Mouse (Mus musculus) heart, adult 2 months (tissue): ENCODE measurements around the gene Mad2l2. TPM values are rescaled to one million over a fixed set of nuclear protein-coding genes. Genes with fewer than 3 reads are reported as not detected.
A peak's percentile ranks its signal among the peaks of the same experiment; 100 is the strongest.

Experiments used
- DNase-seq, 2 experiments: peaks; one replicate each; pipeline ENCODE4 v3.0.0; 2021
- H3K27ac ChIP-seq: fragments of 200-600 bp; 2 replicates; pipeline ENCODE4 v1.8.1; 2022
- H3K27me3 ChIP-seq: fragments of 200-500 bp; 2 replicates; pipeline ENCODE4 v1.6.1; 2012; ENCODE audit warnings: mild to moderate bottlenecking, low read length, inconsistent platforms, mixed read lengths; ENCODE audit not compliant: control insufficient read depth, insufficient read depth
- H3K36me3 ChIP-seq: fragments of 200-500 bp; 2 replicates; pipeline ENCODE4 v1.6.1; 2012; ENCODE audit warnings: low read length, inconsistent platforms; ENCODE audit not compliant: control insufficient read depth, insufficient read depth
- H3K4me1 ChIP-seq: fragments of 200-500 bp; 2 replicates; pipeline ENCODE4 v1.6.1; 2011; ENCODE audit warnings: low read length; ENCODE audit not compliant: control insufficient read depth, insufficient read depth
- H3K4me3 ChIP-seq: fragments of 200-600 bp; 2 replicates; pipeline ENCODE4 v1.8.1; 2022
- H3K79me2 ChIP-seq: fragments of 200-500 bp; replicated peaks from 2 replicates; pipeline ENCODE4 v1.6.1; 2012; ENCODE audit warnings: mild to moderate bottlenecking, inconsistent platforms, low read length, moderate library complexity, mixed read lengths; ENCODE audit not compliant: control insufficient read depth, insufficient read depth
- H3K9ac ChIP-seq: fragments of 200-500 bp; 2 replicates; pipeline ENCODE4 v1.6.1; 2012; ENCODE audit warnings: low read depth, mild to moderate bottlenecking, control low read depth, inconsistent platforms, low read length, mixed read lengths
- CTCF ChIP-seq: fragments of 200-600 bp; IDR thresholded peaks from 2 replicates; pipeline ENCODE4 v1.8.1; 2022; ENCODE audit warnings: antibody characterized with exemption, mild to moderate bottlenecking, moderate library complexity
- EP300 ChIP-seq: fragments of 200-500 bp; IDR thresholded peaks from 2 replicates; pipeline ENCODE4 v1.6.1; 2011; ENCODE audit warnings: low read depth, low read length, control low read depth; ENCODE audit not compliant: insufficient read depth
- POLR2A ChIP-seq: fragments of 200-500 bp; IDR thresholded peaks from 2 replicates; pipeline ENCODE4 v1.6.1; 2011; ENCODE audit warnings: mild to moderate bottlenecking, low read depth, low read length, control low read depth; ENCODE audit not compliant: insufficient read depth
- WGBS: fragments of 180-500 bp; shearing (Covaris S2); methylation state at CpG from one replicate; pipeline ENCODE4 v1.1.7; 2018; 5-methylcytosine and 5-hydroxymethylcytosine counted together
- intact Hi-C: fragments of 180-260 bp; cut with DNase I; formaldehyde crosslinking; loops from one replicate; pipeline ENCODE4 v1.15.1; 2025
- polyA plus RNA-seq: library from polyadenylated mRNA; depleted of rRNA; stranded (reverse); fragments of >200 nt; gene quantifications from 2 replicates; pipeline ENCODE4 v1.2.3, GENCODE M21; 2012
- total RNA-seq, 2 experiments: library from RNA; stranded (reverse); gene quantifications; 2 replicates each; pipeline ENCODE4 v1.2.3; 2021

Mad2l2 gene
- total and polyA plus RNA-seq, 3 experiments: 11.0 to 21.9 (median 13.8) TPM

DNA sequence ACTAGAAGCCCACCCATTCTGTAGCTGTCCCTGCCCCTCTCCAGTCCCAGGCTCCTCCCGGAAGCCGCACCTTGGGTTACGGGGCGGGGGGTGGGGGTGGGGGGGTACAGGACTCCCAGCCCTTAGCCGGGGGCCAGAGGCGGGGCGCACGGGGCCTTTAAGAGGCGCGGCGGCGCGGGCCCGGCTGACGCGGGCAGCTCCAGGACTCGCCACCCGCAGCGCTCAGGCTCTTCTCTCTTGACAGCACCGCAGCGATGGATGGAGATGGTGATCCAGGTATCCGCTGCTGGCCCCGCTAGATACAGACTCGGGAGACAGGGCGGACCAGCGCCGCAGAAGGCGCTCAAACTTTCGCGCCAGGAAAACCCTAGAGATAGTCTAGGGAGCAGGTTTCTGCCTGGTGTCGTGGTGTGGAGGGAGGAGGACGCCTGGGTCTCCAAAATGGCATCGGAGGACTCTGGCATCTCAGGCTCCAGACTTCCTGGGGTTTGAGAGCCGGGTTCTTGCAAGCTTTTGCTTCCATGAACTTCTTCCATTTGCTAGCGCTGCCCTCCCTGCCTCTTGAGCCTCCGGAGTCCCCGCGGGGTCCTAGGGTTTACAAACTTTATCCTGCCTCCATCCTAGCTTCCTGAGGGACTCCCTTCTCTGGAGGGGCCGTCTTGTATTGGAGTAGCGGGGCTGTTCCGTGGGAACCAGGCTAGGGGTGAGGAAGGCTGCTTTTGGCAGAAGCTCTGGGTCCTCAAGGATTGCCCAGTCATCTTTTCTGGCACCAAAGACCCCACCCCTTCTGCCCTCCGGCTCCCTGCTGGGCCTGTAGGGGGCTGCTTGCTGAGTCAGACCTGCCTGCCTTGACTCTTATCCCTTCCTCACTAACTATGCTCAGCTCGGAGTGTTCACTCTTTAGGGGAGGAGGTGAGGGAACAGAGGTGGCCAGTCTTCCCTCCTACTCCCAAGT is 30.5 kb downstream of the Mad2l2 start, which contains the start of the genes Fbxo44 and Fbxo2:
TSS of gene Fbxo44 (minus strand) at position 47 of the 955 bp plus-strand sequence.
TSS of gene Fbxo2 (plus strand) at position 186 of the 955 bp plus-strand sequence.
- Histone ChIP-seq H3K4me3 (peak within 1 kb of the TSS; percentile 67), H3K27ac (peak within 1 kb of the TSS; percentile 64), H3K27me3 (peaks cover 6% of the 10 kb centered on the region; the same call in 1 of the 2 replicates), H3K79me2 (no peaks in the 10 kb centered on the region), H3K4me1 (peaks cover 1% of the 10 kb centered on the region; the same call in 1 of the 2 replicates), H3K9ac (peak within 1 kb of the TSS; percentile 94), H3K36me3 (no peaks in the 10 kb centered on the region)
- intact Hi-C loops: no loop called here
- DNase-seq: peak in 1 of 2 experiments; percentile 33
- 2% methylated on average over 43 of the region's 43 CpGs for WGBS
- TF ChIP-seq CTCF (no peak), POLR2A (no peak), EP300 (no peak)

DNA sequence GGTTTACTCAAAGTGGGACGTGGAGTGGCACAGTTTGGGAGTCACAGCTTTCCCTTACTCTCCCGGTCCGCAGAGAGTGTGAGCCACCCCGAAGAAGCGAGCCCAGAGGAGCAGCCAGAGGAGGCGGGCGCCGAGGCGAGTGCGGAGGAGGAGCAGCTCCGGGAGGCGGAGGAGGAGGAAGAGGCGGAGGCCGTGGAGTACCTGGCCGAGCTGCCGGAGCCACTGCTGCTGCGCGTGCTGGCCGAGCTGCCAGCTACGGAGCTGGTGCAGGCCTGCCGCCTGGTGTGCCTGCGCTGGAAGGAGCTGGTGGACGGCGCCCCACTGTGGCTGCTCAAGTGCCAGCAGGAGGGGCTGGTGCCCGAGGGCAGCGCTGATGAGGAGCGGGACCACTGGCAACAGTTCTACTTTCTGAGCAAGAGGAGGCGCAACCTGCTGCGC is 33.8 kb downstream of the Mad2l2 start:
- WGBS: 0% methylated on average over 29 of the region's 29 CpGs
- Histone ChIP-seq H3K79me2 (no peaks in the 10 kb centered on the region), H3K36me3 (no peaks in the 10 kb centered on the region), H3K4me1 (peaks cover 1% of the 10 kb centered on the region; the same call in 1 of the 2 replicates), H3K4me3 (peak overlapping the region; percentile 40), H3K27ac (no peak overlapping the region), H3K27me3 (peaks cover 7% of the 10 kb centered on the region; the same call in 1 of the 2 replicates), H3K9ac (peak overlapping the region; percentile 14)
- TF ChIP-seq POLR2A (no peak), CTCF (peak; percentile 84)
- DNase-seq: peak; percentile 75 to 84
- intact Hi-C loops: loop anchor here (1.0 kb wide), 1 partner anchor 24 kb away; no protein-coding TSS in a partner anchor

DNA sequence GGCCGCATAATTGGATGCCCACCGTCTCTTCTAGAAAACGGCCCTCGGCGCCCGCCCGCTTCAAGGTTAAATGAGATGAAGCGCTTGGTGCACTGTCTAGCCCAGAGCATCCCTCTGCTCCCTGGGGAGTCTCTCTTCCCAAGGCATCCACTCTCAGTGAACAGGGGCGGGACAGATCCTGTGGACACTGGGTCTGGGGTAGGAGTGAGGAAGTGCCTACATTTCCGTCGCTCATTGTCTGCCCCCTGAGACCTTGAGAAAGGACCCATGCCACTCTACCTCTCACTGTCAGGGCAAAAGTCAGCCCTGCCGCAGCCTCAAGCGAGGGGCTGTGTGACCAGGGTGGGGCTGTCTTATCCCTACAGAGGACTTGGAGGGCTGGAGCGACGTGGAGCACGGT is 34.3 kb downstream of the Mad2l2 start:
- Histone ChIP-seq H3K27ac (no peak overlapping the region), H3K36me3 (no peaks in the 10 kb centered on the region), H3K4me1 (no peaks in the 10 kb centered on the region), H3K27me3 (peaks cover 7% of the 10 kb centered on the region; the same call in 1 of the 2 replicates), H3K4me3 (no peak overlapping the region; the same call in 1 of the 2 replicates), H3K9ac (no peak overlapping the region), H3K79me2 (no peaks in the 10 kb centered on the region)
- no peak for DNase-seq
- no peak for TF ChIP-seq POLR2A
- no peak for TF ChIP-seq CTCF
- no peak for TF ChIP-seq EP300
- WGBS: 2% methylated on average over 16 of the region's 16 CpGs
- intact Hi-C loops: loop anchor here (1.0 kb wide), 1 partner anchor 24 kb away; no protein-coding TSS in a partner anchor

DNA sequence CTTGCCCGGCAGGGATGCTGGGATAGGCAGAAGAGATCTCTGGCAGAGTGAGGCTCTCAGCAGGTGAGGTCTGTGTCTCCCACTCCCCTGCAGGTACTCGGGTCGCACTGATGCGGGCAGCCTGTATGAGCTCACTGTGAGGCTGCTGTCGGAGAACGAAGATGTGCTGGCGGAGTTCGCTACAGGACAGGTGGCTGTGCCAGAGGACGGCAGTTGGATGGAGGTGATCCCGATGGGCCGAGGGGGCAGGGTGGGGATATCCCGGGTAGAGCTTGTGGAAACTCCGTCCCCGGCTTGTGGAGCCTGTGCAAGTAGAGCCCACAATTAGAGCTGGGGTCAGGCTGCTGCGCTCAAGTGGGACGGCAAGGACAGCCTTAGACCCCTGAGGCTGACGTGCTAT is 35.4 kb downstream of the Mad2l2 start:
- no peak overlapping the region for H3K4me3 ChIP-seq
- H3K9ac ChIP-seq: no peak overlapping the region
- no peaks in the 10 kb centered on the region for H3K36me3 ChIP-seq
- intact Hi-C loops: loop anchor here (5.0 kb wide), 1 partner anchor 442 kb away; no protein-coding TSS in a partner anchor
- no peaks in the 10 kb centered on the region for H3K79me2 ChIP-seq
- H3K27ac ChIP-seq: no peak overlapping the region
- no peaks in the 10 kb centered on the region for H3K4me1 ChIP-seq
- no peak for DNase-seq
- TF ChIP-seq EP300 (no peak), CTCF (no peak), POLR2A (no peak)
- WGBS: 12% methylated on average over 17 of the region's 17 CpGs
- H3K27me3 ChIP-seq: peaks cover 7% of the 10 kb centered on the region; the same call in 1 of the 2 replicates

DNA sequence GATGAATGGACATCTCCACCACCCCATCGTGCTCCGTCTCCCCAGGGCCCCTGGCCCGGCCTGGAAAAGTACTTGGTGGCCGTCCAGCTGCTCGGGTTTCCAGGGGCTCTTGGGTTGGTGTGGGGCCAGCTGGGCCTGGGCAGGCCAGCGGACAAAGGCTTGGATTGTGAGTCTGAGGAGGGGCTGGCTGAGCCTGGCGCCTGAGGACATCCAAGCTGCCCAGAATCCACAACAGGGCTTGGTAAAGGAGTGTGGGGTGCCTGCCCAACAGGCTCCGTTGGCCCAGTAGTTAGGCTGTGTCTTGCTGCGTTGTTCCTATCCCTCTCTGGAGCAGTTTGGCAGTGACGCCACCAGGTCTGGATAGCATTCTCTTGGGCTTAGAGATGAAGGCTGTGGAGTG is 36.2 kb downstream of the Mad2l2 start:
- Histone ChIP-seq H3K27me3 (peaks cover 7% of the 10 kb centered on the region; the same call in 1 of the 2 replicates), H3K4me3 (no peak overlapping the region)
- WGBS: 5% methylated on average over 10 of the region's 10 CpGs

More for the DNA sequence above, 36.2 kb downstream of the Mad2l2 start:
- DNase-seq: no peak
- TF ChIP-seq EP300: no peak
- no peak for TF ChIP-seq CTCF
- no peak for TF ChIP-seq POLR2A
- no peaks in the 10 kb centered on the region for H3K36me3 ChIP-seq
- no peaks in the 10 kb centered on the region for H3K79me2 ChIP-seq
- no peaks in the 10 kb centered on the region for H3K4me1 ChIP-seq
- intact Hi-C loops: loop anchor here (5.0 kb wide), 1 partner anchor 441 kb away; no protein-coding TSS in a partner anchor
- H3K9ac ChIP-seq: no peak overlapping the region
- H3K27ac ChIP-seq: no peak overlapping the region
